Mouse (Mus musculus): ENCODE data around the gene Tprg. TPM values are rescaled to one million over a fixed set of nuclear protein-coding genes. Genes with fewer than 3 reads are reported as not detected.

Tprg gene
- polyA plus RNA-seq, 1 experiment from 2014 or later = 0.21 TPM

DNA sequence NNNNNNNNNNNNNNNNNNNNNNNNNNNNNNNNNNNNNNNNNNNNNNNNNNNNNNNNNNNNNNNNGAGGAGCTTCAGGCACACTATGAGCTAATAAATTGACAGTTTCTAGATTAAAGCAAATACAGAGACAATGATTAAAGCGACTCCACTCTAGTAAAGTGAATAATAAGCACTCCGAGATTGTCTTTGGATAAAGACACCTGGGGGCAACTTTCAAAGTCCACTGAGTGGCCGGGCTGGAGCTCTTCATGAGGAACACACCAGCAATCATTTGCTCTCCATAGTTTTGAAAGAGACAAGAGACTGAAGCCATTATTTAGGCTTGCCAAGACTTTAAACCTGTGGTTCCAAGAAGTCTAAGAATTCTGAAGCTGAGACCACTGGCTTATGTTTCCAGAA is 164.9 kb downstream of the Tprg start:
- H3K9ac ChIP-seq (ENCODE audit: low read depth, low read length) = no peak overlapping the region
- no peaks in the 10 kb centered on the region for H3K4me1 ChIP-seq (ENCODE audit: control insufficient read depth, insufficient read depth, low read length)
- H3K36me3 ChIP-seq (ENCODE audit: control insufficient read depth, insufficient read depth, low read length) = no peaks in the 10 kb centered on the region
- H3K27ac ChIP-seq (ENCODE audit: low read length) = no peak overlapping the region
- ATAC-seq = no peak
- no peak overlapping the region for H3K4me3 ChIP-seq (ENCODE audit: low read length)
- no peaks in the 10 kb centered on the region for H3K9me3 ChIP-seq (ENCODE audit: control insufficient read depth, low read length)
- H3K27me3 ChIP-seq (replicated peaks; ENCODE audit: control insufficient read depth, insufficient read depth, low read length) = no peaks in the 10 kb centered on the region
- 75% methylated on average over 3 of the region's 3 CpGs for WGBS
- no peak overlapping the region for H3K4me2 ChIP-seq (ENCODE audit: low read depth, low read length)

DNA sequence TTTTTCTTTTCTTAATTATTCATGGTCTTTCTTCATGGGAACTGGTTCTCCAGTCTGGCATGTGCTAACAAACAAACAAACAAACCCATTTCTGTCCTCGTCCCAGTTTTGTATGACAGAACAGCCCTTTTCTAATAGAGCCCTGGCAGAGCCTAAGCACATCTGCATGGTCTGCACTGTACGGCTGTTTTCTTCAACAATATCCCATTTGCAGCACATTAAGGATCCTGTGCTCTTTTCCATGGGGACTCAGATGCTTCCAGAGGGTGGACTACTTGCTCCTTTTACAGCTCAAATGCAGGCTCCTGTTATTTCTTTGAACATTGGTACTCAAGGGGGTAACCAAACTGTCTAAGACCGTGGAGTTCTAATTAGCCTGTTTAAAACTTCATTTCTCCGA is 178.1 kb downstream of the Tprg start:
- H3K9ac ChIP-seq (ENCODE audit: low read depth, low read length) = no peak overlapping the region
- 78% methylated on average over 4 of the region's 4 CpGs for WGBS
- no peak overlapping the region for H3K4me3 ChIP-seq (ENCODE audit: low read length)
- H3K27me3 ChIP-seq (replicated peaks; ENCODE audit: control insufficient read depth, insufficient read depth, low read length) = no peaks in the 10 kb centered on the region
- H3K4me1 ChIP-seq (ENCODE audit: control insufficient read depth, insufficient read depth, low read length) = no peaks in the 10 kb centered on the region
- H3K9me3 ChIP-seq (ENCODE audit: control insufficient read depth, low read length) = no peaks in the 10 kb centered on the region
- H3K36me3 ChIP-seq (ENCODE audit: control insufficient read depth, insufficient read depth, low read length) = no peaks in the 10 kb centered on the region
- no peak for ATAC-seq
- no peak overlapping the region for H3K27ac ChIP-seq (ENCODE audit: low read length)
- H3K4me2 ChIP-seq (ENCODE audit: low read depth, low read length) = no peak overlapping the region

- ATAC-seq = no peak
- H3K27me3 ChIP-seq (replicated peaks; ENCODE audit: control insufficient read depth, insufficient read depth, low read length) = no peaks in the 10 kb centered on the region
- WGBS = 37% methylated on average over 13 of the region's 13 CpGs
- no peak overlapping the region for H3K4me2 ChIP-seq (ENCODE audit: low read depth, low read length)
- H3K36me3 ChIP-seq (ENCODE audit: control insufficient read depth, insufficient read depth, low read length) = no peaks in the 10 kb centered on the region
- no peak overlapping the region for H3K27ac ChIP-seq (ENCODE audit: low read length)
- no peak overlapping the region for H3K9ac ChIP-seq (ENCODE audit: low read depth, low read length)
- H3K9me3 ChIP-seq (ENCODE audit: control insufficient read depth, low read length) = no peaks in the 10 kb centered on the region
- H3K4me3 ChIP-seq (ENCODE audit: low read length) = no peak overlapping the region
- no peaks in the 10 kb centered on the region for H3K4me1 ChIP-seq (ENCODE audit: control insufficient read depth, insufficient read depth, low read length)
Observed at GRCm38 (mm10) chr16:25465435-25466139, 179.0 kb downstream of the Tprg start.

GRCm38 (mm10) chr16:25468040-25468439 is 181.4 kb downstream of the Tprg start:
- Histone ChIP-seq H3K27ac (ENCODE audit: low read length) (no peak overlapping the region), H3K4me2 (ENCODE audit: low read depth, low read length) (no peak overlapping the region), H3K27me3 (replicated peaks; ENCODE audit: control insufficient read depth, insufficient read depth, low read length) (no peaks in the 10 kb centered on the region), H3K9ac (ENCODE audit: low read depth, low read length) (no peak overlapping the region), H3K4me3 (ENCODE audit: low read length) (no peak overlapping the region), H3K9me3 (ENCODE audit: control insufficient read depth, low read length) (no peaks in the 10 kb centered on the region), H3K36me3 (ENCODE audit: control insufficient read depth, insufficient read depth, low read length) (no peaks in the 10 kb centered on the region), H3K4me1 (ENCODE audit: control insufficient read depth, insufficient read depth, low read length) (no peaks in the 10 kb centered on the region)
- no peak for ATAC-seq
- WGBS = 76% methylated on average over 3 of the region's 3 CpGs

- 40% methylated on average over 5 of the region's 5 CpGs for WGBS
- no peak overlapping the region for H3K27ac ChIP-seq (ENCODE audit: low read length)
- no peak for ATAC-seq
- H3K36me3 ChIP-seq (ENCODE audit: control insufficient read depth, insufficient read depth, low read length) = no peaks in the 10 kb centered on the region
- H3K9ac ChIP-seq (ENCODE audit: low read depth, low read length) = no peak overlapping the region
- H3K4me3 ChIP-seq (ENCODE audit: low read length) = no peak overlapping the region
- no peaks in the 10 kb centered on the region for H3K4me1 ChIP-seq (ENCODE audit: control insufficient read depth, insufficient read depth, low read length)
- H3K27me3 ChIP-seq (replicated peaks; ENCODE audit: control insufficient read depth, insufficient read depth, low read length) = no peaks in the 10 kb centered on the region
- H3K9me3 ChIP-seq (ENCODE audit: control insufficient read depth, low read length) = no peaks in the 10 kb centered on the region
- no peak overlapping the region for H3K4me2 ChIP-seq (ENCODE audit: low read depth, low read length)
Observed at GRCm38 (mm10) chr16:25468662-25469061, 182.0 kb downstream of the Tprg start.

Data from intestine, embryonic 16.5 days (tissue).